Mouse (Mus musculus) testis, adult 2 months (tissue): Measurements from ENCODE around the gene Dus3l. TPM values are rescaled to one million over a fixed set of nuclear protein-coding genes. Genes with fewer than 3 reads are reported as not detected.

Experiments used
- H3K27ac ChIP-seq: fragments of 200-500 bp; 2 replicates; pipeline ENCODE4 v1.5.1; 2012; ENCODE audit warnings: low read depth, low read length; ENCODE audit not compliant: control insufficient read depth, insufficient read depth
- H3K27me3 ChIP-seq: fragments of 200-500 bp; 2 replicates; pipeline ENCODE4 v1.6.1; 2012; ENCODE audit warnings: mild to moderate bottlenecking, low read length, moderate library complexity; ENCODE audit not compliant: control insufficient read depth, insufficient read depth
- H3K36me3 ChIP-seq: fragments of 200-500 bp; 2 replicates; pipeline ENCODE4 v1.6.1; 2012; ENCODE audit warnings: mild to moderate bottlenecking, low read length; ENCODE audit not compliant: control insufficient read depth, insufficient read depth
- H3K4me1 ChIP-seq: fragments of 200-500 bp; 2 replicates; pipeline ENCODE4 v1.6.1; 2012; ENCODE audit warnings: low read length; ENCODE audit not compliant: control insufficient read depth, insufficient read depth
- H3K4me3 ChIP-seq: fragments of 200-500 bp; 2 replicates; pipeline ENCODE4 v1.5.1; 2012; ENCODE audit warnings: low read depth, mild to moderate bottlenecking, low read length, moderate library complexity, mixed read lengths; ENCODE audit not compliant: control insufficient read depth
- CTCF ChIP-seq: fragments of 200-500 bp; IDR thresholded peaks from 2 replicates; pipeline ENCODE4 v1.5.1; 2012; ENCODE audit warnings: low read depth, mild to moderate bottlenecking, inconsistent platforms, low read length, moderate library complexity; ENCODE audit not compliant: control insufficient read depth, insufficient read depth, insufficient replicate concordance
- POLR2A ChIP-seq: fragments of 200-500 bp; IDR thresholded peaks from 2 replicates; pipeline ENCODE4 v1.6.1; 2012; ENCODE audit warnings: low read depth, mild to moderate bottlenecking, inconsistent platforms, low read length, moderate library complexity; ENCODE audit not compliant: control insufficient read depth
- polyA plus RNA-seq: library from polyadenylated mRNA; depleted of rRNA; stranded (reverse); fragments of >200 nt; gene quantifications from 2 replicates; pipeline ENCODE4 v1.2.3, GENCODE M21; 2012

Gene Dus3l
- polyA plus RNA-seq, 1 experiment: 29.7 TPM

DNA sequence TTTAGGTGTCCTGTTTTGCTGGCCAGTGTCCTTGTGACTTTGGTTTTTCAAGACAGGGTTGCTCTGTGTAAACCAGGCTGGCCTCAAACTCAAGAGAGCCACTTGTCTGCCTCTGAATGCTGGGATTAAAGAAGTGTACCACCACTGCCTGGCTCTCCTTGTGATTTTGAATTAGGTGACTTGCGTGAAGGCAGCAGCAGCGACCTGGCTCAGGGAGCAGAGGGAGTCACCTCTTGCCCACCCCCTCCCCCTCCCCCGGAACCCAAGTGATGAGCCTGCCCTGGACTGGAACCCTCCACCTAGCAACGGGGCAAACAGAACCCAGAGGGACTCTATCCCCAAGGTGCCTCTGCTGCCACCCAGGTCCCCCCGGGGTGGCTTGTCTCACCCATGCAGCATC, 5.4 kb downstream of the Dus3l start, which contains the start of gene Prr22:
TSS of gene Prr22 (plus strand) at position 301 of the 400 bp plus-strand sequence.
- peaks cover 1% of the 10 kb centered on the region for H3K36me3 ChIP-seq

DNA sequence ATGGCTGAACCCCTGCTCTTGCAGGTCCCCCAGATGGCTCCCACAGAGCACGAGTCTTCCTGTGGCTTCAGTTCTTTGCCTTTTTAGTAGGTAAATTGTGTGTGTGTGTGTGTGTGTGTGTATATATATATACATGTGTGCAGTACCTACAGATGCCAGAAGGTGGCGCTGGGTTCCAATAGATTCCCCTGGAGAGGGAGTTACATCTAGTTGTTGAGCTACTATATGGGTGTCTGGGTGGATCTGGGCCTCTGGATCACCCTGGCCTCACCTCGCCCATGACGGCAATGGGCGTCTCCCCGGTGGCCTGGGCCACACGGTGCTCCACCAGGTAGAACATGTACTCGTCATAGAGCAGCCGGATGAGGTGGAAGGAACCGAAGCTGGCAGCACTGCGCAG, 13.0 kb downstream of the Dus3l start:
- Histone ChIP-seq H3K36me3 (peaks cover 2% of the 10 kb centered on the region; the same call in 1 of the 2 replicates), H3K4me1 (no peaks in the 10 kb centered on the region), H3K27ac (peak overlapping the region; percentile 68), H3K4me3 (peak overlapping the region; percentile 84), H3K27me3 (no peaks in the 10 kb centered on the region)
- 0 out of 2 replicates have a peak, but pooled peaks have one; percentile 11 for TF ChIP-seq CTCF
- no peak for TF ChIP-seq POLR2A

More for the DNA sequence above, 5.4 kb downstream of the Dus3l start, which contains the start of gene Prr22:
- no peaks in the 10 kb centered on the region for H3K27me3 ChIP-seq
- H3K4me1 ChIP-seq: peaks cover 4% of the 10 kb centered on the region
- H3K27ac ChIP-seq: peak within 1 kb of the TSS; percentile 10; the same call in 1 of the 2 replicates
- peak within 1 kb of the TSS; percentile 66 for H3K4me3 ChIP-seq
- TF ChIP-seq CTCF: no peak
- TF ChIP-seq POLR2A: no peak; the same call in 1 of the 2 replicates

DNA sequence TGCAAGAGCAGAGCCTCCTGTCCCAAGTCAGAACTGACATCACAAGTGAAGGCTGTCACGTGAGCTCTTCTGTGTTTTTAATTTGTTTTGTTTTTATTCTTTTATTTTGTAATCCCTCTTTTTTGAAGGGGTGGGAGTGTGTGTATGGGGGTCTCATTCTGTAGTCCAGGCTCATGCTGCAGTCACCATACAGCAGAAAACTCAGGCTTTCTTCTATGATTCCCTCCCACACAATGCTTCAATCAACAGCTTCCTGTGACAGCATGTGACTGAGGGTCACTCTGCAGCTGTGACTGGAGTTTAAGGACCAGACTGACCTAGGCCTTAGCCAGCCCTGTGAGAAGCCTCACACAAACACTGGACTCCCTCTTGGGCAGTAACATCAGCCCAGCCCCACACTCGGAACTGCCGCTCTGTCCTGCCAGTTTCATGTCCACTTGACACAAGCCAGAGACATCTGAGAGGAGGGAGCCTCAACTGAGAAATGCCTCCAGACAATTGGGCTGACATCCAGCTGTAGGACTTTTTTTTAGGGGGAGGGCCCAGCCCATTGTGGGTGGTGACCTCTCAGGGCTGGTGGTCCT, 14.3 kb downstream of the Dus3l start:
- H3K4me3 ChIP-seq: peak overlapping the region; percentile 53
- peak overlapping the region; percentile 46; the same call in 1 of the 2 replicates for H3K27ac ChIP-seq
- H3K27me3 ChIP-seq: no peaks in the 10 kb centered on the region
- no peak for TF ChIP-seq CTCF
- peak; percentile 10; the same call in 1 of the 2 replicates for TF ChIP-seq POLR2A
- H3K4me1 ChIP-seq: no peaks in the 10 kb centered on the region
- H3K36me3 ChIP-seq: peaks cover 2% of the 10 kb centered on the region; the same call in 1 of the 2 replicates

DNA sequence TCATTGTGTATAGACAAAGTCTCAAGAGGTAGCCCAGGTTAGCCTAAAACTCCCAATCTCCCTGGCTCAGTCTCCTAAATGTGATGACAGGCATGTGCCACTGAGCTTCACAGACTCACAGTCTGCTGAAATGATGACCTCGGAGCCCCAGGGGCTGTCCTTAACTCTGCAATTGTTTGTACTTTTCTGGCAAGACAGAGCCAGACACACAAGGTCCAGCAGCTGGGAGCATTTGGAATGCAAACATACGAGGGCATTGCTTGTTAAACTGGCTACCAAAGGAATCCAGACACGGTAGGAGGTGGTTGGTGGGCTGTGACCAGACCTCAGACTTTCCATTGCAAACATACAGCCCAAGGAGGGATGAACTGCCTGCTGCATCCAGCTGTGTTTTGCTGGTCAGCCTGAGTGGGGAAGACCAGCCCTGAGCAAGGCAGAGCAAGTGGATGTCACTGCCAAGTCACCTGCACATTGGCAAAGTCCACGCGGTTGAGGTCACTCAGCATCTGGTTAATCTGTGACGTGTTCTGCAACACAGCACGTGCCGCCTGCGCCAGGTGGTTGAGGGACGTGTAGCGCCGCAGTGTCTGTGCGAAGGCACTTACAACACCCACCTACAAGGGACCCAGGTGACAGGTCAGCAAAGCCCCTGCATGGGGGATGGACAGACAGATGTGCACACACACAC, 15.9 kb downstream of the Dus3l start:
- H3K36me3 ChIP-seq: peaks cover 3% of the 10 kb centered on the region; the same call in 1 of the 2 replicates
- no peak overlapping the region for H3K27ac ChIP-seq
- no peaks in the 10 kb centered on the region for H3K4me1 ChIP-seq
- H3K27me3 ChIP-seq: no peaks in the 10 kb centered on the region
- no peak overlapping the region for H3K4me3 ChIP-seq
- no peak for TF ChIP-seq POLR2A
- no peak for TF ChIP-seq CTCF

DNA sequence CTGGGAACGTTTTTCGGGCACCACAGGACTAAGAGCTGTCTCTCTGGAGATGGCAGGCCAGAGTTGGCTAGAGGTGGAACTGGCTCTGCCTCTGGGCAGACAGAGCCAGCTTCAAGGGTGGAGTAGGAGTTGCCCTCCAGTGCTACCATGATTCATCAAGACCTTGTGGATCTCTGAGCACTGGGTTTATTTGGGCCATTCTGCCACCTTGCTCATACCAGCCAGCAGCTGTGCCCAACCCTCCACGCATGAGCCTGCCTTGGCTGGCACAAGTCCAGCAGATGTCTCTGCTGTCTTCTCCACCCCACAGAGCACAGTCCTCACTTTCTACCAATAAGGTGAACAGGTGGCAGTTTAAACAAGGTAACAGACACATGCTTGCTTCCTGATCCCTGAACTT, 24.3 kb downstream of the Dus3l start:
- H3K36me3 ChIP-seq: peaks cover 1% of the 10 kb centered on the region; the same call in 1 of the 2 replicates
- H3K27ac ChIP-seq: no peak overlapping the region
- no peaks in the 10 kb centered on the region for H3K4me1 ChIP-seq
- TF ChIP-seq POLR2A (no peak), CTCF (no peak)
- H3K27me3 ChIP-seq: no peaks in the 10 kb centered on the region
- H3K4me3 ChIP-seq: no peak overlapping the region

DNA sequence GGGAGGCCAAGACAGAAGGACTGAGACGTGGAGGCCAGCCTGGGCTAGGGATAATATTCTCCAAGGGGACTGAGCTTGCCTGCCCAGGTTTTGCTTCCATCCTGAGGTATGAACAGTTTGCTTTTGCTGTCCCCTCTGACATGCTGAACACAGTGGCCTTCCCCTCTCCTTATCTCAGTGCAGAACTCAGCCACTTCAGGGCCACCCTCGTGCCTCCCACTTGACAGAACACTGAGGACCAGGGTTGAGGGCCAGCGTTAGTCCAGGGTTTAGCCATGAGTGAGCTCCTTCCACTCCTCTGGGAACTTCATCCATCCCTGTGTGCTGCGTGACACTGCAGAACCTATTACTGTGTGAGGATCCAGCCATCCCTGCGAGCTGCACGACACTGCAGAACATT, 24.7 kb downstream of the Dus3l start:
- no peaks in the 10 kb centered on the region for H3K27me3 ChIP-seq
- peaks cover under 1% of the 10 kb centered on the region; the same call in 1 of the 2 replicates for H3K36me3 ChIP-seq
- no peak overlapping the region for H3K4me3 ChIP-seq
- no peak overlapping the region for H3K27ac ChIP-seq
- no peak for TF ChIP-seq POLR2A
- no peaks in the 10 kb centered on the region for H3K4me1 ChIP-seq

DNA sequence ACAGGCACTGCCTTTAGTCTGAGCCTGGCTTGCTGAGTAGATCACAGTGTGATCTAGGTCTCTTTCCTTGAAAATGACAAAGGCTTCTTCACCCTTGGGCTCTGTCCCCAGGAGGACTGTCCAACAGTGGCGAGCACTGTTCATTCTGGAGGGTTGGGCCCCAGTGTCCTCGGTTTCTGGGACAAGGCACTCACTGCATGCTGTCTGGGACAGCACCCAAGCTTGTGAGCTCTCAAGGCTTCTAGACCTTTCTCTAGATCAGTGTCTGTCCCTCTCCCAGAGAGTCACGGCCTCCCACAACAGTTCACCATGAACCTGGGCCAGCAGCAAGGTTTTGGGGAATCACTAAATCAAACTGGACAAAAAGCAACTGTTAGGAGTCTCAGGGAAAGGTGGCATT, 28.0 kb downstream of the Dus3l start:
- no peak overlapping the region for H3K27ac ChIP-seq
- no peaks in the 10 kb centered on the region for H3K4me1 ChIP-seq
- H3K27me3 ChIP-seq: no peaks in the 10 kb centered on the region
- TF ChIP-seq CTCF (no peak), POLR2A (no peak)
- no peaks in the 10 kb centered on the region for H3K36me3 ChIP-seq
- no peak overlapping the region for H3K4me3 ChIP-seq
